Mouse (Mus musculus) megakaryocyte, adult 5-6 weeks (primary cell): ENCODE measurements around the gene Ltv1. TPM values are rescaled to one million over a fixed set of nuclear protein-coding genes. Genes with fewer than 3 reads are reported as not detected.
A peak's percentile ranks its signal among the peaks of the same experiment; 100 is the strongest.

Experiments
- ATAC-seq: 2 replicates; pipeline ENCODE4 v1.8.0; 2016; ENCODE audit warnings: mild to moderate bottlenecking, inconsistent platforms; ENCODE audit not compliant: poor library complexity, severe bottlenecking
- total RNA-seq, 2 experiments: library from RNA; stranded (forward) in 1 of 2; stranded (reverse) in 1 of 2; fragments of 153-499, 151-499 nt in 1 of 2; fragments of 221-1000, 200-1000 nt in 1 of 2; gene quantifications; 2 replicates each; pipeline versions ENCODE4 v1.2.3 to v1.2.4; 2015 to 2017

Gene Ltv1
- total RNA-seq (2015) (39.0 and 45.8 TPM in 2 replicates), total RNA-seq (2017) (34.6 and 42.4 TPM in 2 replicates)

GRCm38 (mm10) chr10:13192731-13193351 lies at the start of gene Ltv1:
Gene Ltv1 (minus strand): TSS chr10:13193168.
- ATAC-seq: peak; percentile 99

GRCm38 (mm10) chr10:13240431-13240830 lies 47.5 kb upstream of the Ltv1 start:
- no peak for ATAC-seq

- ATAC-seq: no peak
Observed at GRCm38 (mm10) chr10:13238188-13238587, 45.2 kb upstream of the Ltv1 start.

- no peak for ATAC-seq
Observed at GRCm38 (mm10) chr10:13236866-13237265, 43.9 kb upstream of the Ltv1 start.

- no peak for ATAC-seq
Observed at GRCm38 (mm10) chr10:13234503-13234902, 41.5 kb upstream of the Ltv1 start.

- no peak for ATAC-seq
Observed at GRCm38 (mm10) chr10:13233941-13234340, 41.0 kb upstream of the Ltv1 start.

- no peak for ATAC-seq
Observed at GRCm38 (mm10) chr10:13233143-13233622, 40.2 kb upstream of the Ltv1 start.

- ATAC-seq: no peak
Observed at GRCm38 (mm10) chr10:13232443-13233142, 39.6 kb upstream of the Ltv1 start.

- no peak for ATAC-seq
Observed at GRCm38 (mm10) chr10:13230716-13231115, 37.7 kb upstream of the Ltv1 start.

- no peak for ATAC-seq
Observed at GRCm38 (mm10) chr10:13225377-13226063, 32.6 kb upstream of the Ltv1 start.

GRCm38 (mm10) chr10:13222135-13222534 lies 29.2 kb upstream of the Ltv1 start:
- ATAC-seq: no peak

- ATAC-seq: no peak
Observed at GRCm38 (mm10) chr10:13220061-13220460, 27.1 kb upstream of the Ltv1 start.

- ATAC-seq: no peak
Observed at GRCm38 (mm10) chr10:13213956-13214355, 21.0 kb upstream of the Ltv1 start.

GRCm38 (mm10) chr10:13212829-13213228 lies 19.9 kb upstream of the Ltv1 start:
- no peak for ATAC-seq

- no peak for ATAC-seq
Observed at GRCm38 (mm10) chr10:13212326-13212725, 19.4 kb upstream of the Ltv1 start.

- no peak for ATAC-seq
Observed at GRCm38 (mm10) chr10:13209930-13210637, 17.1 kb upstream of the Ltv1 start.

- ATAC-seq: no peak
Observed at GRCm38 (mm10) chr10:13209506-13209905, 16.5 kb upstream of the Ltv1 start.

- no peak for ATAC-seq
Observed at GRCm38 (mm10) chr10:13209061-13209460, 16.1 kb upstream of the Ltv1 start.

GRCm38 (mm10) chr10:13201741-13202293 lies 8.8 kb upstream of the Ltv1 start:
- ATAC-seq: peak; percentile 60

GRCm38 (mm10) chr10:13200862-13201261 lies 7.9 kb upstream of the Ltv1 start:
- peak; percentile 52 for ATAC-seq

- peak; percentile 43 for ATAC-seq
Observed at GRCm38 (mm10) chr10:13199234-13199633, 6.3 kb upstream of the Ltv1 start.
